Mouse (Mus musculus): ENCODE measurements around the gene Hgd. TPM values are rescaled to one million over a fixed set of nuclear protein-coding genes. Genes with fewer than 3 reads are reported as not detected.

Hgd gene
- polyA plus RNA-seq, 1 experiment from 2014 or later = 0.14 TPM

DNA sequence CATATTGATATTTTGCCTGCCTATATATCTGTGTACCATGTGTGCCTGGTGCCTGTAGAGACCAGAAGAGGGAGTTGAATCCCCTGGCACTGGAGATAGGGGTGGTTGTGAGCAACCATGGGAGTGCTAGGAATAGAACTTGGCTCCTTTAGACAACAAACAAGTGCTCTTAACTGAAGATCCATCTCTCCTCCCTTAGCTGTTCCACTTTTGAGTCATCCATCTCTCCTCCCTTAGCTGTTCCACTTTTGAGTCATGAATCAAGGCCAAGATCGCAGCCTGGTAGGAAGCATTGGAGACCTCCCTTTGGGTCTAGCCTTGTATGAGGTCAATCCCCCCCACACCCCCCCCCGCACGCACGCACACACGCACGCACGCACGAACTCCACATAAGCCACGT, 34.6 kb downstream of the Hgd start:
- Histone ChIP-seq H3K9me3 (no peaks in the 10 kb centered on the region), H3K27ac (no peak overlapping the region), H3K27me3 (replicated peaks) (no peaks in the 10 kb centered on the region), H3K4me3 (no peak overlapping the region), H3K4me2 (no peak overlapping the region), H3K4me1 (peaks cover 14% of the 10 kb centered on the region), H3K9ac (no peak overlapping the region), H3K36me3 (replicated peaks) (no peaks in the 10 kb centered on the region)
- ATAC-seq (replicated peaks) = no peak
- 93% methylated on average over 9 of the region's 9 CpGs for WGBS

- H3K4me1 ChIP-seq = 0 out of 2 replicates have a peak, but pooled peaks cover 5% of the 10 kb centered on the region
- ATAC-seq (replicated peaks) = no peak
- H3K9me3 ChIP-seq = no peaks in the 10 kb centered on the region
- H3K9ac ChIP-seq = no peak overlapping the region
- H3K27ac ChIP-seq = no peak overlapping the region
- no peak overlapping the region for H3K4me2 ChIP-seq
- no peaks in the 10 kb centered on the region for H3K27me3 ChIP-seq (replicated peaks)
- H3K4me3 ChIP-seq = no peak overlapping the region
- WGBS = 77% methylated on average over 8 of the region's 8 CpGs
- H3K36me3 ChIP-seq (replicated peaks) = no peaks in the 10 kb centered on the region
These were observed 35.5 kb downstream of the Hgd start for GRCm38 (mm10) chr16:37615429-37615828.

DNA sequence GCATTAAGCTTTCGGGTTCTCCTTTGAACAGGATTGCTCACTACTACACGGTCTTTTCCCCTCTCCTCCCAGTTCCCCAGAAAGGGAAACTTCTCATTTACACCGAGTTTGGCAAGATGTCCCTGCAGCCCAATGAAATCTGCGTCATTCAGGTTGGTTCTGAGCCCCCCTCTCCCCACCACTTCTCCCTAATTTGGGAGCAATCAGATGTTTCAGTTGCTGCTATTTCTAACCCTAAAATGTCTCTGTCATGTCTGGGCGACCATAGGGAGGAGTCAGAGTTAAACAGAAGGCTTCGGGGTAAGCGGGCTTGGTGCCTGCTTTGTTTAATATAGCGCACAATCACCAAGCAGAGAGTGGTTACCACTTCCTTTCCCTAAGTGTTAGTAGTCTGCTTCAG, 36.2 kb downstream of the Hgd start:
- no peak overlapping the region for H3K27ac ChIP-seq
- no peak for ATAC-seq (replicated peaks)
- no peak overlapping the region for H3K4me2 ChIP-seq
- 79% methylated on average over 8 of the region's 8 CpGs for WGBS
- H3K9me3 ChIP-seq = no peaks in the 10 kb centered on the region
- no peak overlapping the region for H3K9ac ChIP-seq
- H3K4me1 ChIP-seq = 0 out of 2 replicates have a peak, but pooled peaks cover 5% of the 10 kb centered on the region
- no peak overlapping the region for H3K4me3 ChIP-seq
- H3K27me3 ChIP-seq (replicated peaks) = no peaks in the 10 kb centered on the region
- H3K36me3 ChIP-seq (replicated peaks) = no peaks in the 10 kb centered on the region

DNA sequence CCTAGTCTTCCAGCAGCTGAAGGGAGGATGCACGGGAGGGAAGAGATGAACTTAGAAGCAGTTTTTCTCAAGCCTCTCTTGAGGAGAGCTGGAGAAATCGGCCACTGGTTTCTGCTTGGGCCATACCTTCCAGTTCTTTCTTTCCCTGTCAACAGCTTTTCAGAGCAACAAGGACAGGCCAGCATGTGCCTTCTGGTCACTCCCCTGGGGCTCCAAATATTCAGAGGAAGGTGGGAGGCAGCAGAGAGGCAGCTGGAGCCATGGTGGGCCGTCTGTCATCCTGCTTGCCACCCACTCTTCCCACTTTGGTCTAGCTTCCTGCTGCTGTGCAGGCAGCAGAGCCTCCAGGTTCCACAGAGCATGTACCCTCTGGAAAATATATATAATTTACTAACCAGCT, 37.7 kb downstream of the Hgd start:
- H3K4me1 ChIP-seq = peaks cover 9% of the 10 kb centered on the region; the same call in 1 of the 2 replicates
- H3K4me3 ChIP-seq = no peak overlapping the region
- no peak overlapping the region for H3K9ac ChIP-seq
- no peak for ATAC-seq (replicated peaks)
- no peak overlapping the region for H3K4me2 ChIP-seq
- H3K27me3 ChIP-seq (replicated peaks) = no peaks in the 10 kb centered on the region
- no peaks in the 10 kb centered on the region for H3K36me3 ChIP-seq (replicated peaks)
- no peaks in the 10 kb centered on the region for H3K9me3 ChIP-seq
- H3K27ac ChIP-seq = peak overlapping the region; percentile 53; the same call in 1 of the 2 replicates
- 30% methylated on average over 3 of the region's 3 CpGs for WGBS

DNA sequence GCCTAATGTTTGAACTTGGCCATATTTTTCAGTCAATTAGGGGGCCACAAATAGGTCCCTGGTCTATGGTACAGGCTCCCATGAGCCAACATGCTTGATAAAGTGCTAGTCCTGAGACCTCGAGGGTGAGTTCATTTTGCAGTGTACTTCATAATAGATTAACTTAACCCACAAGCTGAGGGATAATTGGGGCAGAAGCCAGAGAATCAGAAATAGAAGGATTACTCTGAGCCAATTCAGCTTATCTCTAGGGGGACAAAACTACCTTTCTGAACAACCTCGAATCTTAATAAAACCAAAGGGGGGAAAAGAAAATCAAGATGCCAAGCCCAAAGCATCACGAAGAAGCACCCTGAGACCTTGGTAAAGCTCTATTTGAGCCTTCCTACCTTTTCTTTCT, 42.5 kb downstream of the Hgd start:
- Histone ChIP-seq H3K4me2 (no peak overlapping the region), H3K4me3 (no peak overlapping the region), H3K9me3 (no peaks in the 10 kb centered on the region), H3K27me3 (replicated peaks) (no peaks in the 10 kb centered on the region), H3K27ac (no peak overlapping the region), H3K36me3 (replicated peaks) (no peaks in the 10 kb centered on the region), H3K9ac (no peak overlapping the region), H3K4me1 (peaks cover 19% of the 10 kb centered on the region)
- ATAC-seq (replicated peaks) = no peak
- WGBS = 35% methylated on average over 3 of the region's 3 CpGs

GRCm38 (mm10) chr16:37622919-37623318, 43.0 kb downstream of the Hgd start:
- no peak overlapping the region for H3K4me2 ChIP-seq
- WGBS = 18% methylated on average over 5 of the region's 5 CpGs
- H3K27me3 ChIP-seq (replicated peaks) = no peaks in the 10 kb centered on the region
- ATAC-seq (replicated peaks) = no peak
- no peaks in the 10 kb centered on the region for H3K36me3 ChIP-seq (replicated peaks)
- H3K4me3 ChIP-seq = no peak overlapping the region
- H3K9me3 ChIP-seq = no peaks in the 10 kb centered on the region
- no peak overlapping the region for H3K9ac ChIP-seq
- H3K27ac ChIP-seq = peak overlapping the region; percentile 17; the same call in 1 of the 2 replicates
- peaks cover 16% of the 10 kb centered on the region for H3K4me1 ChIP-seq

- H3K4me1 ChIP-seq = peaks cover 19% of the 10 kb centered on the region
- H3K27ac ChIP-seq = no peak overlapping the region
- no peaks in the 10 kb centered on the region for H3K27me3 ChIP-seq (replicated peaks)
- ATAC-seq (replicated peaks) = peak; percentile 50; the same call in 1 of the 2 replicates
- H3K9me3 ChIP-seq = no peaks in the 10 kb centered on the region
- WGBS = 44% methylated on average over 4 of the region's 4 CpGs
- H3K4me2 ChIP-seq = no peak overlapping the region
- no peak overlapping the region for H3K4me3 ChIP-seq
- no peak overlapping the region for H3K9ac ChIP-seq
- no peaks in the 10 kb centered on the region for H3K36me3 ChIP-seq (replicated peaks)
These were observed 46.5 kb downstream of the Hgd start for GRCm38 (mm10) chr16:37626388-37626949.

DNA sequence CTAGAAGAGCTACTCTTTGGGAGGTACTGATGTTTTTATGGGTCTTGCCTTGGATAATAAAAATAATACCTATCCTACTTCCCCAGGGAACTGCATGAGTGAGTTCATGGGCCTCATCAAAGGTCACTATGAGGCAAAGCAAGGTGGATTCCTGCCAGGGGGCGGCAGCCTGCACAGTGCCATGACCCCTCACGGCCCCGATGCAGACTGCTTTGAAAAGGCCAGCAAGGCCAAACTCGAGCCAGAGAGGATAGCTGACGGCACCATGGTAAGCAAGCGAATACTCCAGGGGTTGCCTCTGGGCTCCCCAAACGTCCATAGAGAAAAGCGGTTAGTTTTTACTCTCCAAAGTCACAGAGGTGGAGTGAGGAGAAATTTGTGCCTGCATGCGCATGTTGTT, 48.4 kb downstream of the Hgd start:
- Histone ChIP-seq H3K4me1 (peaks cover 9% of the 10 kb centered on the region), H3K4me2 (no peak overlapping the region), H3K9me3 (no peaks in the 10 kb centered on the region), H3K9ac (no peak overlapping the region), H3K27me3 (replicated peaks) (no peaks in the 10 kb centered on the region), H3K36me3 (replicated peaks) (no peaks in the 10 kb centered on the region), H3K4me3 (no peak overlapping the region), H3K27ac (no peak overlapping the region)
- no peak for ATAC-seq (replicated peaks)
- 76% methylated on average over 9 of the region's 9 CpGs for WGBS

GRCm38 (mm10) chr16:37629011-37629410, 49.1 kb downstream of the Hgd start:
- WGBS = 39% methylated on average over 7 of the region's 7 CpGs
- H3K27me3 ChIP-seq (replicated peaks) = no peaks in the 10 kb centered on the region
- no peak overlapping the region for H3K4me3 ChIP-seq
- H3K27ac ChIP-seq = peak overlapping the region; percentile 55
- no peaks in the 10 kb centered on the region for H3K36me3 ChIP-seq (replicated peaks)
- H3K9me3 ChIP-seq = no peaks in the 10 kb centered on the region
- no peak overlapping the region for H3K9ac ChIP-seq
- no peak overlapping the region for H3K4me2 ChIP-seq
- H3K4me1 ChIP-seq = 0 out of 2 replicates have a peak, but pooled peaks cover 5% of the 10 kb centered on the region
- ATAC-seq (replicated peaks) = no peak; the same call in 1 of the 2 replicates

GRCm38 (mm10) chr16:37634578-37634977, 54.6 kb downstream of the Hgd start:
- no peaks in the 10 kb centered on the region for H3K27me3 ChIP-seq (replicated peaks)
- WGBS = 71% methylated on average over 9 of the region's 9 CpGs
- no peak overlapping the region for H3K4me3 ChIP-seq
- no peak overlapping the region for H3K27ac ChIP-seq
- no peaks in the 10 kb centered on the region for H3K36me3 ChIP-seq (replicated peaks)
- no peak for ATAC-seq (replicated peaks)
- no peak overlapping the region for H3K9ac ChIP-seq
- H3K4me1 ChIP-seq = 0 out of 2 replicates have a peak, but pooled peaks cover 2% of the 10 kb centered on the region
- H3K4me2 ChIP-seq = no peak overlapping the region
- no peaks in the 10 kb centered on the region for H3K9me3 ChIP-seq

GRCm38 (mm10) chr16:37635095-37635494, 55.1 kb downstream of the Hgd start:
- 91% methylated on average over 1 of the region's 1 CpGs for WGBS

GRCm38 (mm10) chr16:37636107-37636506, 56.2 kb downstream of the Hgd start:
- ATAC-seq (replicated peaks) = no peak
- Histone ChIP-seq H3K4me3 (no peak overlapping the region), H3K9me3 (no peaks in the 10 kb centered on the region), H3K27ac (no peak overlapping the region), H3K36me3 (replicated peaks) (no peaks in the 10 kb centered on the region), H3K4me2 (no peak overlapping the region), H3K4me1 (no peaks in the 10 kb centered on the region), H3K27me3 (replicated peaks) (no peaks in the 10 kb centered on the region), H3K9ac (no peak overlapping the region)
- 53% methylated on average over 6 of the region's 6 CpGs for WGBS

More at GRCm38 (mm10) chr16:37635095-37635494, 55.1 kb downstream of the Hgd start:
- Histone ChIP-seq H3K27ac (no peak overlapping the region), H3K9me3 (no peaks in the 10 kb centered on the region), H3K4me2 (no peak overlapping the region), H3K4me1 (no peaks in the 10 kb centered on the region), H3K4me3 (no peak overlapping the region), H3K27me3 (replicated peaks) (no peaks in the 10 kb centered on the region), H3K9ac (no peak overlapping the region), H3K36me3 (replicated peaks) (no peaks in the 10 kb centered on the region)
- no peak for ATAC-seq (replicated peaks)

DNA sequence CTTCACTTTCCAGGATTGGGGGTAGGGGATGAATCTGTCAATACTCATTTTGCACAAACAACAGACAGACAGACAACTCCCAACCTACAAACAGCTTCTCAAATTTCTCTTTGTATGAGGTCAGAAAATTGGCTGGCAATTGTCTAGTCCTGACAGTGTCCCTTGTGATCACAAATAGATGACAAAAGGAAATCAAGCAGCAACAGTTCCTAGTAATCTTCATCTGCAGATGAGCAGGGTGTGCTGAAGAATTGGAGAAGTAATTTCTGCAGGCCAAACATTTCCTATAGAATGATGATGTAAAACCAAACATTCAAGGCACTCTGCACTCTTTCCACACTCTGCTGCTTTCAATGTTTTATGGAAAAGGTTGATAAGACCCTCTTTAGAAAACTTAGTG, 57.8 kb downstream of the Hgd start:
- Histone ChIP-seq H3K9ac (no peak overlapping the region), H3K27me3 (replicated peaks) (no peaks in the 10 kb centered on the region), H3K9me3 (no peaks in the 10 kb centered on the region), H3K4me1 (no peaks in the 10 kb centered on the region), H3K27ac (no peak overlapping the region), H3K36me3 (replicated peaks) (no peaks in the 10 kb centered on the region), H3K4me3 (no peak overlapping the region), H3K4me2 (no peak overlapping the region)
- ATAC-seq (replicated peaks) = no peak

Measured in midbrain, embryonic 15.5 days (tissue).